Mouse (Mus musculus) MEL (cell line): ENCODE measurements around the gene Tmem145. TPM values are rescaled to one million over a fixed set of nuclear protein-coding genes. Genes with fewer than 3 reads are reported as not detected.
"Not testable (repeated sequence)": the region's sequence is repeated elsewhere in the genome, so short reads cannot be mapped to it uniquely, and the experiment has no call there.

Experiments
- DNase-seq: peaks from one replicate; pipeline ENCODE4 v3.0.0; 2011; ENCODE audit warnings: low read depth, low spot score
- H3K27ac ChIP-seq: 2 replicates; pipeline ENCODE4 v1.5.1; 2012; ENCODE audit warnings: low read depth, mild to moderate bottlenecking, control low read depth, low read length, moderate library complexity; ENCODE audit not compliant: control insufficient read depth
- H3K27me3 ChIP-seq, 2 experiments: fragments of 150-350 bp in 1 of 2; sonication (generic) in 1 of 2; 2 replicates each; pipeline ENCODE4 v1.6.1; 2012; ENCODE audit warnings: low read length in 2 of 2, mild to moderate bottlenecking in 2 of 2, improper control_type of control experiment in 1 of 2, moderate library complexity in 1 of 2; ENCODE audit not compliant: insufficient read depth in 2 of 2, control insufficient read depth in 1 of 2
- H3K36me3 ChIP-seq, 2 experiments: 2 replicates each; pipeline ENCODE4 v1.6.1; 2012 to 2014; ENCODE audit warnings: low read length in 2 of 2, improper control_type of control experiment in 1 of 2, inconsistent platforms in 1 of 2, mild to moderate bottlenecking in 1 of 2; ENCODE audit not compliant: insufficient read depth in 2 of 2, control insufficient read depth in 1 of 2
- H3K4me1 ChIP-seq, 2 experiments: fragments of 150-350 bp in 1 of 2; sonication (generic) in 1 of 2; 2 replicates each; pipeline ENCODE4 v1.6.1; 2012; ENCODE audit warnings: low read length in 2 of 2, improper control_type of control experiment in 1 of 2, mild to moderate bottlenecking in 1 of 2; ENCODE audit not compliant: insufficient read depth in 2 of 2, control insufficient read depth in 1 of 2
- H3K4me3 ChIP-seq, 2 experiments: fragments of 150-350 bp in 1 of 2; sonication (generic) in 1 of 2; 2 replicates each; pipeline ENCODE4 v1.5.1; 2012; ENCODE audit warnings: low read depth in 2 of 2, low read length in 2 of 2, mild to moderate bottlenecking in 2 of 2, moderate library complexity in 2 of 2, control low read depth in 1 of 2, improper control_type of control experiment in 1 of 2; ENCODE audit not compliant: control insufficient read depth in 1 of 2, insufficient read depth in 1 of 2
- H3K79me2 ChIP-seq: 2 replicates; pipeline ENCODE4 v1.6.1; 2012; ENCODE audit warnings: mild to moderate bottlenecking, low read length, moderate library complexity; ENCODE audit not compliant: control insufficient read depth, poor library complexity, insufficient read depth
- H3K9ac ChIP-seq: 2 replicates; pipeline ENCODE4 v1.6.1; 2012; ENCODE audit warnings: low read depth, mild to moderate bottlenecking, control low read depth, low read length, moderate library complexity; ENCODE audit not compliant: control insufficient read depth, poor library complexity, severe bottlenecking
- H3K9me3 ChIP-seq: fragments of 150-350 bp; sonication (generic); replicated peaks from 2 replicates; pipeline ENCODE4 v1.6.1; 2012; ENCODE audit warnings: mild to moderate bottlenecking, low read length, improper control_type of control experiment, moderate library complexity; ENCODE audit not compliant: insufficient read depth
- CHD1 ChIP-seq: IDR thresholded peaks from 2 replicates; pipeline ENCODE4 v1.6.1; 2012; ENCODE audit warnings: low read depth, mild to moderate bottlenecking, inconsistent platforms, low read length, improper control_type of control experiment
- ELF1 ChIP-seq: IDR thresholded peaks from 2 replicates; pipeline ENCODE4 v1.6.1; 2014; ENCODE audit warnings: low read depth, mild to moderate bottlenecking, inconsistent platforms, low read length, improper control_type of control experiment, moderate library complexity
- EP300 ChIP-seq, 2 experiments: IDR thresholded peaks; 2 replicates each; pipeline ENCODE4 v1.6.1; 2011; ENCODE audit warnings: improper control_type of control experiment in 2 of 2, low read length in 2 of 2, low read depth in 1 of 2, mild to moderate bottlenecking in 1 of 2
- MAFK ChIP-seq: IDR thresholded peaks from 2 replicates; pipeline ENCODE4 v1.6.1; 2011; ENCODE audit warnings: low read depth, mild to moderate bottlenecking, low read length, improper control_type of control experiment, borderline replicate concordance
- MAX ChIP-seq: IDR thresholded peaks from 2 replicates; pipeline ENCODE4 v1.6.1; 2011; ENCODE audit warnings: low read length, improper control_type of control experiment
- MAZ ChIP-seq: IDR thresholded peaks from 2 replicates; pipeline ENCODE4 v1.6.1; 2012; ENCODE audit warnings: low read depth, mild to moderate bottlenecking, inconsistent platforms, low read length, improper control_type of control experiment
- MYB ChIP-seq: IDR thresholded peaks from 2 replicates; pipeline ENCODE4 v1.6.1; 2011; ENCODE audit warnings: mild to moderate bottlenecking, low read depth, low read length, improper control_type of control experiment
- MYC ChIP-seq: IDR thresholded peaks from 2 replicates; pipeline ENCODE4 v1.6.1; 2011; ENCODE audit warnings: low read depth, mild to moderate bottlenecking, low read length, improper control_type of control experiment, moderate library complexity
- NRF1 ChIP-seq: IDR thresholded peaks from 2 replicates; pipeline ENCODE4 v1.6.1; 2014; ENCODE audit warnings: low read depth, mild to moderate bottlenecking, inconsistent platforms, low read length, improper control_type of control experiment, moderate library complexity; ENCODE audit not compliant: poor library complexity, insufficient read depth, severe bottlenecking
- POLR2AphosphoS2 ChIP-seq: IDR thresholded peaks from 2 replicates; pipeline ENCODE4 v1.6.1; 2011; ENCODE audit warnings: low read length, improper control_type of control experiment
- RAD21 ChIP-seq: IDR thresholded peaks from 2 replicates; pipeline ENCODE4 v1.6.1; 2011; ENCODE audit warnings: mild to moderate bottlenecking, low read depth, low read length, improper control_type of control experiment
- TAL1 ChIP-seq: IDR thresholded peaks from 2 replicates; pipeline ENCODE4 v1.6.1; 2012; ENCODE audit warnings: mild to moderate bottlenecking, inconsistent platforms, low read length, moderate library complexity, mixed read lengths
- TBP ChIP-seq: IDR thresholded peaks from 2 replicates; pipeline ENCODE4 v1.8.0; 2011; ENCODE audit warnings: low read depth, low read length, improper control_type of control experiment
- TCF12 ChIP-seq: IDR thresholded peaks from 2 replicates; pipeline ENCODE4 v1.6.1; 2014; ENCODE audit warnings: low read depth, mild to moderate bottlenecking, inconsistent platforms, low read length, improper control_type of control experiment, moderate library complexity
- USF1 ChIP-seq: IDR thresholded peaks from 2 replicates; pipeline ENCODE4 v1.6.1; 2014; ENCODE audit warnings: low read depth, mild to moderate bottlenecking, inconsistent platforms, low read length, improper control_type of control experiment, moderate library complexity
- ZKSCAN1 ChIP-seq: IDR thresholded peaks from 2 replicates; pipeline ENCODE4 v1.6.1; 2012; ENCODE audit warnings: low read depth, mild to moderate bottlenecking, inconsistent platforms, low read length, improper control_type of control experiment, moderate library complexity
- ZNF384 ChIP-seq: IDR thresholded peaks from 2 replicates; pipeline ENCODE4 v1.6.1; 2012; ENCODE audit warnings: low read depth, mild to moderate bottlenecking, inconsistent platforms, low read length, improper control_type of control experiment
- polyA plus RNA-seq, 2 experiments: library from polyadenylated mRNA; stranded (reverse) in 1 of 2; unstranded in 1 of 2; fragments of >175 nt in 1 of 2; fragments of >200 nt in 1 of 2; gene quantifications; 2 replicates each; pipeline versions ENCODE4 v1.2.1 to v1.2.4; 2012; ENCODE audit warnings: low replicate concordance in 2 of 2, low read depth in 1 of 2; ENCODE audit not compliant: insufficient read length in 2 of 2, insufficient read depth in 1 of 2, missing spikeins in 1 of 2
- total RNA-seq: library from RNA; depleted of rRNA; stranded (reverse); fragments of 300-350 nt; gene quantifications from 2 replicates; pipeline ENCODE4 v1.2.3, GENCODE M21; 2012

Tmem145 gene
- total and polyA plus RNA-seq, 3 experiments = not detected

- DNase-seq = no peak
- TF ChIP-seq TBP (no peak), MAZ (no peak), MAFK (no peak), ZNF384 (no peak), RAD21 (no peak), TCF12 (no peak)
- H3K36me3 ChIP-seq = no peaks in the 10 kb centered on the region
- H3K9ac ChIP-seq = no peak overlapping the region
- H3K9me3 ChIP-seq = no peaks in the 10 kb centered on the region
- no peaks in the 10 kb centered on the region for H3K4me1 ChIP-seq
- no peaks in the 10 kb centered on the region for H3K27me3 ChIP-seq
- H3K4me3 ChIP-seq = no peak overlapping the region
- H3K79me2 ChIP-seq = no peaks in the 10 kb centered on the region; the same call in none of the 2 replicates
- H3K27ac ChIP-seq = no peak overlapping the region
Observed at GRCm38 (mm10) chr7:25323219-25323618, 17.3 kb downstream of the Tmem145 start.

GRCm38 (mm10) chr7:25325431-25325830, 19.5 kb downstream of the Tmem145 start:
- not testable (repeated sequence) for H3K4me3 ChIP-seq, H3K27ac ChIP-seq, H3K27me3 ChIP-seq, H3K9me3 ChIP-seq, H3K9ac ChIP-seq, H3K36me3 ChIP-seq, H3K79me2 ChIP-seq, H3K4me1 ChIP-seq, DNase-seq

- no peak for DNase-seq
- Histone ChIP-seq H3K27me3 (no peaks in the 10 kb centered on the region), H3K27ac (no peak overlapping the region), H3K4me1 (no peaks in the 10 kb centered on the region), H3K9me3 (no peaks in the 10 kb centered on the region), H3K79me2 (no peaks in the 10 kb centered on the region; the same call in 1 of the 2 replicates), H3K9ac (no peak overlapping the region), H3K4me3 (no peak overlapping the region), H3K36me3 (no peaks in the 10 kb centered on the region)
- TF ChIP-seq EP300 (IDR thresholded peaks at IDR 0.05; ENCODE audit: low read depth in 1 of 2, low read length in 2 of 2) (no peak), MYB (no peak), CHD1 (no peak), MAX (no peak), TAL1 (no peak), ZNF384 (no peak), MAZ (no peak), USF1 (no peak), NRF1 (no peak), MYC (no peak), POLR2AphosphoS2 (no peak), ELF1 (no peak), ZKSCAN1 (no peak)
Observed at GRCm38 (mm10) chr7:25326233-25326632, 20.3 kb downstream of the Tmem145 start.
